Mouse (Mus musculus) myocyte (in vitro differentiated cells): ENCODE data around the gene Msl3l2. TPM values are rescaled to one million over a fixed set of nuclear protein-coding genes. Genes with fewer than 3 reads are reported as not detected.

Source experiments
- H3K27me3 ChIP-seq: one replicate; pipeline ENCODE4 v1.6.1; 2011; ENCODE audit not compliant: control insufficient read depth, insufficient read depth, insufficient read length
- H3K36me3 ChIP-seq: one replicate; pipeline ENCODE4 v1.6.1; 2011; ENCODE audit not compliant: control insufficient read depth, insufficient read depth
- H3K4me2 ChIP-seq: one replicate; pipeline ENCODE4 v1.6.1; 2011; ENCODE audit warnings: low read depth, control low read depth
- H3K4me3 ChIP-seq: one replicate; pipeline ENCODE4 v1.5.1; 2011; ENCODE audit warnings: mild to moderate bottlenecking, control low read depth, moderate library complexity
- H3K79me2 ChIP-seq: one replicate; pipeline ENCODE4 v1.6.1; 2011; ENCODE audit not compliant: control insufficient read depth, insufficient read depth
- H3ac ChIP-seq: one replicate; pipeline ENCODE4 v1.6.1; 2011; ENCODE audit not compliant: control insufficient read depth, insufficient read length
- CEBPB ChIP-seq: IDR thresholded peaks from 2 replicates; pipeline ENCODE4 v1.6.1; 2011; ENCODE audit warnings: mild to moderate bottlenecking, moderate library complexity; ENCODE audit not compliant: poor library complexity, insufficient read depth, severe bottlenecking
- E2F4 ChIP-seq: IDR thresholded peaks from one replicate; pipeline ENCODE4 v1.6.1; 2011; ENCODE audit warnings: mild to moderate bottlenecking, control low read depth, moderate library complexity; ENCODE audit not compliant: insufficient read depth
- MAX ChIP-seq: IDR thresholded peaks from one replicate; pipeline ENCODE4 v1.6.1; 2011; ENCODE audit warnings: low read depth, mild to moderate bottlenecking, control low read depth
- MYOD1 ChIP-seq, 3 experiments: IDR thresholded peaks; one replicate each; pipeline ENCODE4 v1.6.1; 2011; ENCODE audit warnings: control low read depth in 2 of 3, low read depth in 2 of 3, mild to moderate bottlenecking in 2 of 3, moderate library complexity in 1 of 3; ENCODE audit not compliant: insufficient read length in 2 of 3, control insufficient read depth in 1 of 3
- MYOG ChIP-seq, 3 experiments: IDR thresholded peaks; one replicate each; pipeline ENCODE4 v1.6.1; 2011; ENCODE audit warnings: control low read depth in 2 of 3, low read depth in 2 of 3, mild to moderate bottlenecking in 2 of 3; ENCODE audit not compliant: insufficient read length in 2 of 3, control insufficient read depth in 1 of 3, insufficient read depth in 1 of 3
- POLR2A ChIP-seq: IDR thresholded peaks from one replicate; pipeline ENCODE4 v1.6.1; 2011; ENCODE audit warnings: low read depth, mild to moderate bottlenecking, control low read depth, moderate library complexity; ENCODE audit not compliant: insufficient read length
- POLR2AphosphoS2 ChIP-seq: IDR thresholded peaks from one replicate; pipeline ENCODE4 v1.6.1; 2011; ENCODE audit warnings: low read depth, control low read depth; ENCODE audit not compliant: insufficient read length
- REST ChIP-seq: IDR thresholded peaks from one replicate; pipeline ENCODE4 v1.6.1; 2011; ENCODE audit warnings: mild to moderate bottlenecking, control low read depth, moderate library complexity; ENCODE audit not compliant: insufficient read depth, insufficient read length
- SRF ChIP-seq: IDR thresholded peaks from one replicate; pipeline ENCODE4 v1.6.1; 2011; ENCODE audit warnings: low read depth; ENCODE audit not compliant: control insufficient read depth, insufficient read length
- TCF12 ChIP-seq: IDR thresholded peaks from one replicate; pipeline ENCODE4 v1.6.1; 2011; ENCODE audit warnings: mild to moderate bottlenecking, control low read depth; ENCODE audit not compliant: poor library complexity, insufficient read depth, severe bottlenecking
- TCF3 ChIP-seq: IDR thresholded peaks from one replicate; pipeline ENCODE4 v1.6.1; 2011; ENCODE audit warnings: low read depth, control low read depth; ENCODE audit not compliant: insufficient read length
- USF1 ChIP-seq: IDR thresholded peaks from one replicate; pipeline ENCODE4 v1.6.1; 2011; ENCODE audit warnings: low read depth, mild to moderate bottlenecking, control low read depth, moderate library complexity
- polyA plus RNA-seq: library from polyadenylated mRNA; unstranded; fragments of >200 nt; fragmentation: generic; extraction: Trizol; gene quantifications from one replicate; pipeline ENCODE4 v1.2.1, GENCODE M21; 2012; ENCODE audit warnings: missing spikeins

The Msl3l2 gene
- polyA plus RNA-seq, 1 experiment: 0.20 TPM

- H3K4me2 ChIP-seq: no peak overlapping the region
- no peak overlapping the region for H3K4me3 ChIP-seq
- no peaks in the 10 kb centered on the region for H3K27me3 ChIP-seq
- H3ac ChIP-seq: no peak overlapping the region
- no peaks in the 10 kb centered on the region for H3K79me2 ChIP-seq
- TF ChIP-seq SRF (no peak), REST (no peak), TCF12 (no peak), MAX (no peak), POLR2AphosphoS2 (no peak), MYOG (IDR thresholded peaks at IDR 0.05; ENCODE audit: control insufficient read depth in 1 of 3, insufficient read depth in 1 of 3, insufficient read length in 2 of 3, low read depth in 2 of 3) (no peak), CEBPB (no peak), POLR2A (no peak), TCF3 (no peak), E2F4 (no peak), MYOD1 (IDR thresholded peaks at IDR 0.05; ENCODE audit: control insufficient read depth in 1 of 3, insufficient read length in 2 of 3, low read depth in 2 of 3) (no peak), USF1 (no peak)
- no peaks in the 10 kb centered on the region for H3K36me3 ChIP-seq
These were observed 12.1 kb upstream of the Msl3l2 start for GRCm38 (mm10) chr10:56094586-56094985.

GRCm38 (mm10) chr10:56096757-56097156 lies 10.0 kb upstream of the Msl3l2 start:
- Histone ChIP-seq H3K36me3 (no peaks in the 10 kb centered on the region), H3K79me2 (no peaks in the 10 kb centered on the region), H3K4me2 (no peak overlapping the region), H3K4me3 (no peak overlapping the region), H3ac (no peak overlapping the region), H3K27me3 (no peaks in the 10 kb centered on the region)
- TF ChIP-seq TCF3: no peak
- TF ChIP-seq USF1: no peak

- Histone ChIP-seq H3K4me3 (no peak overlapping the region), H3K79me2 (no peaks in the 10 kb centered on the region), H3ac (no peak overlapping the region), H3K36me3 (no peaks in the 10 kb centered on the region), H3K27me3 (no peaks in the 10 kb centered on the region), H3K4me2 (no peak overlapping the region)
- TF ChIP-seq USF1 (no peak), POLR2A (no peak), SRF (no peak), POLR2AphosphoS2 (no peak), MYOD1 (IDR thresholded peaks at IDR 0.05; ENCODE audit: control insufficient read depth in 1 of 3, insufficient read length in 2 of 3, low read depth in 2 of 3) (no peak), MYOG (IDR thresholded peaks at IDR 0.05; ENCODE audit: control insufficient read depth in 1 of 3, insufficient read depth in 1 of 3, insufficient read length in 2 of 3, low read depth in 2 of 3) (no peak), E2F4 (no peak), TCF12 (no peak), MAX (no peak), REST (no peak), CEBPB (no peak), TCF3 (no peak)
These were observed 7.6 kb upstream of the Msl3l2 start for GRCm38 (mm10) chr10:56099126-56099525.

GRCm38 (mm10) chr10:56099641-56100310 lies 6.9 kb upstream of the Msl3l2 start:
- Histone ChIP-seq H3K36me3 (no peaks in the 10 kb centered on the region), H3K27me3 (no peaks in the 10 kb centered on the region), H3K4me2 (no peak overlapping the region), H3K79me2 (no peaks in the 10 kb centered on the region), H3ac (no peak overlapping the region), H3K4me3 (no peak overlapping the region)
- TF ChIP-seq CEBPB: no peak
- TF ChIP-seq POLR2A: no peak
- TF ChIP-seq REST: no peak
- TF ChIP-seq MYOD1 (IDR thresholded peaks at IDR 0.05; ENCODE audit: control insufficient read depth in 1 of 3, insufficient read length in 2 of 3, low read depth in 2 of 3): no peak
- TF ChIP-seq TCF12: no peak

- H3K36me3 ChIP-seq: no peaks in the 10 kb centered on the region
- H3K4me2 ChIP-seq: no peak overlapping the region
- no peak overlapping the region for H3ac ChIP-seq
- H3K27me3 ChIP-seq: no peaks in the 10 kb centered on the region
- TF ChIP-seq SRF: no peak
- H3K4me3 ChIP-seq: no peak overlapping the region
- no peaks in the 10 kb centered on the region for H3K79me2 ChIP-seq
These were observed 248 bp downstream of the Msl3l2 start for GRCm38 (mm10) chr10:56106996-56107334.

GRCm38 (mm10) chr10:56114951-56115635 lies 8.4 kb downstream of the Msl3l2 start:
- H3K4me2 ChIP-seq: peak overlapping the region; percentile 42
- no peak for TF ChIP-seq REST
- TF ChIP-seq E2F4: no peak
- TF ChIP-seq TCF3: no peak
- no peak overlapping the region for H3K4me3 ChIP-seq
- H3K27me3 ChIP-seq: no peaks in the 10 kb centered on the region
- no peak overlapping the region for H3ac ChIP-seq
- no peaks in the 10 kb centered on the region for H3K79me2 ChIP-seq
- H3K36me3 ChIP-seq: no peaks in the 10 kb centered on the region
